Mouse (Mus musculus): ENCODE results near the gene Cdan1.

GRCm38 (mm10) chr2:120826936-120827638 is 22.8 kb downstream of the Cdan1 start:
- TF ChIP-seq CTCF (conservative IDR thresholded peaks at IDR 0.05; ENCODE audit: low read length) (no peak), POU5F1 (IDR thresholded peaks at IDR 0.05; ENCODE audit: borderline replicate concordance, low read length) (no peak)

Measured in E14TG2a.4 (cell line).